Mouse (Mus musculus): ENCODE data around the gene Mchr1. TPM values are rescaled to one million over a fixed set of nuclear protein-coding genes. Genes with fewer than 3 reads are reported as not detected.
A peak's percentile ranks its signal among the peaks of the same experiment; 100 is the strongest.

Gene Mchr1
- polyA plus RNA-seq, 1 experiment, result 1.0 TPM

DNA sequence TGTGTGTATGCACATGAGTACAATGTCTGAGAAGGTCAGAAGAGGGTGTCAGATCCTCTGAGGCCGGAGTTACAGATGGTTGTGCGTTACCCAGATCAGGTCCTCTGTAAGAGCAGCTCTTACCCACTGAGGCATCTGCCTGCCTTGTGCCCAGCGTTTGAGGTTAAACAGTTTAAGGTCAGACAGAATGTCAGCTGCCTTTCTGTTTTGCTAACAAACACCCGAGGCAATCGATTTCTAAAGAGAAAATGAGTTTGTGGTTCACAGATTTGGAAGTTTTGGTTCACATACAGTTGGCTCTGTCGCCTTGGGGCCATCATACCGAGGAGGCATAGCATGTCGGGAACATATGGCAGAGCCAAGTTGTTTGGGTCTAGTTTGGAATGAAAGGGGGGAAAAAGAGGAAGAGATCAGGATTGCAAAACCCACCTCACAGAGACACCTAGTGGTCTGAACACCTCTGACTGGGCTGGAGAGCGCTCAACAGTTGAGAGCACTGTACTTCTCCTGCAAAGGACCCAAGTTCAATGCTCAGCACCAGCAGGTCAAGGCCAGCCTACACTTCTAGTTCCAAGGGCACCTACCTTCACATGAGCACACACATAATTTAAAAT, 48.9 kb downstream of the Mchr1 start:
- Histone ChIP-seq H3K4me1 (ENCODE audit: control insufficient read depth, insufficient read depth, low read length) (no peaks in the 10 kb centered on the region), H3K4me3 (replicated peaks; ENCODE audit: extremely low read depth, low read depth, low read length) (no peak overlapping the region)
- TF ChIP-seq POLR2A (IDR thresholded peaks at IDR 0.05; ENCODE audit: borderline replicate concordance, extremely low read depth, low read depth, low read length) (no peak), CTCF (IDR thresholded peaks at IDR 0.05; ENCODE audit: insufficient read depth, low read length) (0 out of 2 replicates have a peak, but pooled peaks have one; percentile 29)
- no peak for DNase-seq
- 75% methylated on average over 9 of the region's 9 CpGs for WGBS

Other genes starting within 250 kb of the Mchr1 start
- 32.8 and 39.0 TPM in 2 replicates for gene Mrtfa, start 44.7 kb upstream of the Mchr1 start, polyA plus RNA-seq (2012; rRNA removed)
- 25.9 and 44.2 TPM in 2 replicates for gene Slc25a17, start 125.3 kb downstream of the Mchr1 start, polyA plus RNA-seq (2012; rRNA removed)
- gene St13, start 164.6 kb downstream of the Mchr1 start, polyA plus RNA-seq (2012; rRNA removed), result 16.4 and 16.9 TPM in 2 replicates
- 6.8 and 7.2 TPM in 2 replicates for gene Xpnpep3, start 164.6 kb downstream of the Mchr1 start, polyA plus RNA-seq (2012; rRNA removed)
- not detected in 2 replicates for gene Dnajb7, start 172.8 kb downstream of the Mchr1 start, polyA plus RNA-seq (2012; rRNA removed)
- 55.5 and 85.0 TPM in 2 replicates for gene Rbx1, start 230.8 kb downstream of the Mchr1 start, polyA plus RNA-seq (2012; rRNA removed)

All from lung, adult 2 months (tissue).